Mouse (Mus musculus) forebrain, embryonic 16.5 days (tissue): ENCODE results near the gene Gm38392. TPM values are rescaled to one million over a fixed set of nuclear protein-coding genes. Genes with fewer than 3 reads are reported as not detected.

Experiments
- ATAC-seq: fragments of 200-750 bp; cut with Nextera tagmentation; 2 replicates; pipeline ENCODE4 v1.8.0; 2017; ENCODE audit warnings: mild to moderate bottlenecking, moderate library complexity
- H3K27ac ChIP-seq: fragments of 300-500 bp; sonication (generic); 2 replicates; pipeline ENCODE4 v1.5.1; 2014; ENCODE audit warnings: low read length, control low read depth
- H3K27me3 ChIP-seq: fragments of 300-500 bp; sonication (generic); replicated peaks from 2 replicates; pipeline ENCODE4 v1.6.1; 2014; ENCODE audit warnings: low read length; ENCODE audit not compliant: control insufficient read depth, insufficient read depth
- H3K36me3 ChIP-seq: fragments of 300-500 bp; sonication (generic); 2 replicates; pipeline ENCODE4 v1.6.1; 2014; ENCODE audit not compliant: control insufficient read depth, insufficient read depth
- H3K4me1 ChIP-seq: fragments of 300-500 bp; sonication (generic); replicated peaks from 2 replicates; pipeline ENCODE4 v1.6.1; 2014; ENCODE audit warnings: low read length; ENCODE audit not compliant: control insufficient read depth, insufficient read depth
- H3K4me2 ChIP-seq: fragments of 300-500 bp; sonication (generic); 2 replicates; pipeline ENCODE4 v1.6.1; 2014; ENCODE audit warnings: mild to moderate bottlenecking, low read length, control low read depth
- H3K4me3 ChIP-seq: fragments of 300-500 bp; sonication (generic); replicated peaks from 2 replicates; pipeline ENCODE4 v1.5.1; 2014; ENCODE audit warnings: mild to moderate bottlenecking, low read length, control low read depth
- H3K9ac ChIP-seq: fragments of 300-500 bp; sonication (generic); replicated peaks from 2 replicates; pipeline ENCODE4 v1.6.1; 2014; ENCODE audit warnings: low read depth, low read length, control low read depth
- H3K9me3 ChIP-seq: fragments of 300-500 bp; sonication (generic); 2 replicates; pipeline ENCODE4 v1.6.1; 2016; ENCODE audit warnings: low read length; ENCODE audit not compliant: control insufficient read depth
- WGBS: fragments of 180-500 bp; shearing (Covaris S2); extraction: QIAGEN DNeasy Blood & Tissue Kit; methylation state at CpG from one replicate; pipeline ENCODE4 v1.1.7; 2014; 5-methylcytosine and 5-hydroxymethylcytosine counted together
- polyA plus RNA-seq: library from polyadenylated mRNA; unstranded; fragments of >200 nt; fragmentation: Nextera tagmentation; extraction: Ambion mirVana; gene quantifications from 2 replicates; pipeline ENCODE4 v1.2.1, GENCODE M21; 2015

The Gm38392 gene
- polyA plus RNA-seq, 1 experiment from 2014 or later, result 0.18 TPM

GRCm38 (mm10) chr3:88242531-88242930 is 44.5 kb downstream of the Gm38392 start:
- Histone ChIP-seq H3K36me3 (no peaks in the 10 kb centered on the region), H3K4me2 (peak overlapping the region; percentile 22), H3K4me1 (peaks cover 61% of the 10 kb centered on the region), H3K9me3 (no peaks in the 10 kb centered on the region), H3K4me3 (no peak overlapping the region), H3K9ac (peak overlapping the region; percentile 1; the same call in 1 of the 2 replicates), H3K27me3 (no peaks in the 10 kb centered on the region), H3K27ac (peak overlapping the region; percentile 67; the same call in 1 of the 2 replicates)
- peak; percentile 64 for ATAC-seq
- WGBS, result under 1% methylated on average over 13 of the region's 13 CpGs

DNA sequence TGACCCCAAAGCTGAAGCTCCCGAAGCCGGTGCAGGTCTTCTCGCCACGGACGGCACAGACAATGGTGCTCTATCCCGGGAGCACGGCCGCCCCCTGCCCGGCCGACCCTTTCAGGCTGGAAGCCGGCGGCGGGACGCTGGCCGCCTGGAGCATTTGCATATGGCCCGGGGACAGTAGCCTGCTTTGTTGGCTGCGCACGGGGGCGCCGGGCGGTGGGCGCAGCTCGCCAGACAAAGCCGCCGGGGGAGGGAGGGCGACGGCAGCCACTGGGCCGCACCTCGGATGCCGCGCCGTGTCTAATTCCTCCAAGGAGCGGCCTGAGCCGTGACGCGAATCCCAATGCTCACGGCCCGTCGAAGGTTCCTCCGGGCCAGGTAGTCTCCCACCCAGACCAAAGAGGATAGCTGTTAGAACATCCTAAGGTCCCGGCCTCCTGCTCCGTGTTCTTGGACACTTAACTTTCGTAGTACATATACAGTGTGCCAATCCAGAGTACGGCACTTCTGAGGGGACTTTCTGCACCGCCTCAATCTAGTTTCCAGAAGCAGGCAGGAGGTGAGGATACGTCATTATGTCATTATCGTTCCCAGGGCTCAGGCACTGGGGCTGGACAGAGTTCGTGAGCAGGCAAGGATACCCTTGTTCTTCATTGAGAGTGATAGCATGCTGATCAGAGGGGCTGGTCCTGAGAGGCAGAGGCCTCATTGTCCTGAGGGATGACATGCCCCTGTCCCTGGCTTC is 45.8 kb downstream of the Gm38392 start:
- H3K4me1 ChIP-seq, result peaks cover 74% of the 10 kb centered on the region

GRCm38 (mm10) chr3:88239446-88239845 is 47.6 kb downstream of the Gm38392 start:
- WGBS, result 41% methylated on average over 4 of the region's 4 CpGs
- Histone ChIP-seq H3K4me3 (no peak overlapping the region), H3K36me3 (no peaks in the 10 kb centered on the region), H3K4me1 (peaks cover 75% of the 10 kb centered on the region), H3K4me2 (no peak overlapping the region), H3K27me3 (no peaks in the 10 kb centered on the region), H3K9ac (peak overlapping the region; percentile 35), H3K9me3 (no peaks in the 10 kb centered on the region), H3K27ac (peak overlapping the region; percentile 92)
- no peak for ATAC-seq

More for the DNA sequence above, 45.8 kb downstream of the Gm38392 start:
- peak; percentile 5; the same call in 1 of the 2 replicates for ATAC-seq
- peak overlapping the region; percentile 18 for H3K4me3 ChIP-seq
- peak overlapping the region; percentile 67 for H3K27ac ChIP-seq
- peak overlapping the region; percentile 46 for H3K4me2 ChIP-seq
- no peaks in the 10 kb centered on the region for H3K9me3 ChIP-seq
- no peaks in the 10 kb centered on the region for H3K27me3 ChIP-seq
- H3K36me3 ChIP-seq, result no peaks in the 10 kb centered on the region
- peak overlapping the region; percentile 62 for H3K9ac ChIP-seq
- WGBS, result 1% methylated on average over 48 of the region's 48 CpGs

GRCm38 (mm10) chr3:88238866-88239391 is 48.1 kb downstream of the Gm38392 start:
- WGBS, result 20% methylated on average over 8 of the region's 8 CpGs
- peak; percentile 80 for ATAC-seq
- Histone ChIP-seq H3K36me3 (no peaks in the 10 kb centered on the region), H3K9ac (peak overlapping the region; percentile 35), H3K4me2 (peak overlapping the region; percentile 8; the same call in 1 of the 2 replicates), H3K4me3 (no peak overlapping the region), H3K4me1 (peaks cover 75% of the 10 kb centered on the region), H3K9me3 (no peaks in the 10 kb centered on the region), H3K27me3 (no peaks in the 10 kb centered on the region), H3K27ac (peak overlapping the region; percentile 92)

GRCm38 (mm10) chr3:88237556-88238194 is 49.3 kb downstream of the Gm38392 start:
- Histone ChIP-seq H3K36me3 (no peaks in the 10 kb centered on the region), H3K27me3 (no peaks in the 10 kb centered on the region), H3K9ac (peak overlapping the region; percentile 31), H3K4me3 (no peak overlapping the region), H3K4me1 (peaks cover 78% of the 10 kb centered on the region), H3K27ac (peak overlapping the region; percentile 92), H3K4me2 (no peak overlapping the region), H3K9me3 (no peaks in the 10 kb centered on the region)
- ATAC-seq, result no peak
- 11% methylated on average over 10 of the region's 10 CpGs for WGBS

DNA sequence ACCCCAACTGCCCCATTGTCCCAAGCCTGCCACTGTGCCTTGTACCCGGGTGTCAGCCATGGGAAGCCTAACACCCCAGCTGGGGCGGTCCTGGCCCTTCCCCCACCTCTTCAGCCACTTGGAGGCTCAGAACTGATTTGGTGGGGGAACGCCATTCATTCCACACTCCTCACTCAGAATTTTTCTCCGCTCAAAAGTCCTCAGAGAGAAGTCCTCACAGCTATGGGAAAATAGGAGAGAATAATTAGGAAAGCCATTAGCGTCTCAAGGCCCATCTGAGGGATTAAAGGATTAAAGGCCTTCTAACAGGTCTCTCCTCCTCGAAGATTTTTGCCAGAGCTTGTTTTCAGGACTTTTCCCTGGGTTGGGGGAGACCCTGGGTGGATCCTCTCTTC is 49.9 kb downstream of the Gm38392 start:
- H3K27me3 ChIP-seq, result no peaks in the 10 kb centered on the region
- peak overlapping the region; percentile 92 for H3K27ac ChIP-seq
- 5% methylated on average over 6 of the region's 6 CpGs for WGBS
- H3K36me3 ChIP-seq, result no peaks in the 10 kb centered on the region
- H3K4me3 ChIP-seq, result no peak overlapping the region
- H3K4me2 ChIP-seq, result no peak overlapping the region
- no peak for ATAC-seq
- no peaks in the 10 kb centered on the region for H3K9me3 ChIP-seq
- peak overlapping the region; percentile 4; the same call in 1 of the 2 replicates for H3K9ac ChIP-seq
- peaks cover 79% of the 10 kb centered on the region for H3K4me1 ChIP-seq

GRCm38 (mm10) chr3:88235616-88236015 is 51.4 kb downstream of the Gm38392 start:
- WGBS, result 30% methylated on average over 2 of the region's 2 CpGs
- ATAC-seq, result no peak
- H3K27ac ChIP-seq, result peak overlapping the region; percentile 24
- no peaks in the 10 kb centered on the region for H3K9me3 ChIP-seq
- H3K27me3 ChIP-seq, result no peaks in the 10 kb centered on the region
- H3K4me1 ChIP-seq, result peaks cover 79% of the 10 kb centered on the region
- H3K4me3 ChIP-seq, result no peak overlapping the region
- H3K36me3 ChIP-seq, result no peaks in the 10 kb centered on the region
- H3K4me2 ChIP-seq, result no peak overlapping the region
- H3K9ac ChIP-seq, result no peak overlapping the region

- Histone ChIP-seq H3K9ac (no peak overlapping the region), H3K4me3 (no peak overlapping the region), H3K4me1 (peaks cover 79% of the 10 kb centered on the region), H3K36me3 (peaks cover under 1% of the 10 kb centered on the region; the same call in 1 of the 2 replicates), H3K27me3 (no peaks in the 10 kb centered on the region), H3K9me3 (no peaks in the 10 kb centered on the region), H3K27ac (no peak overlapping the region; the same call in 1 of the 2 replicates), H3K4me2 (no peak overlapping the region)
- ATAC-seq, result no peak
- WGBS, result 2% methylated on average over 3 of the region's 3 CpGs
Observed at GRCm38 (mm10) chr3:88235216-88235615, 51.8 kb downstream of the Gm38392 start.

- H3K9me3 ChIP-seq, result no peaks in the 10 kb centered on the region
- H3K4me3 ChIP-seq, result no peak overlapping the region
- H3K36me3 ChIP-seq, result peaks cover 10% of the 10 kb centered on the region
- peaks cover 81% of the 10 kb centered on the region for H3K4me1 ChIP-seq
- 37% methylated on average over 8 of the region's 8 CpGs for WGBS
- no peak for ATAC-seq
- no peak overlapping the region; the same call in 1 of the 2 replicates for H3K9ac ChIP-seq
- no peak overlapping the region for H3K4me2 ChIP-seq
- H3K27ac ChIP-seq, result peak overlapping the region; percentile 100
- no peaks in the 10 kb centered on the region for H3K27me3 ChIP-seq
Observed at GRCm38 (mm10) chr3:88234041-88234440, 53.0 kb downstream of the Gm38392 start.
